Mouse (Mus musculus) cerebellum, adult 2 months (tissue): Measurements from ENCODE around the gene Pom121l2.

ENCODE experiments used
- CTCF ChIP-seq: fragments of 200-500 bp; IDR thresholded peaks from 2 replicates; pipeline ENCODE4 v1.5.1; 2011; ENCODE audit warnings: low read depth, mild to moderate bottlenecking, control low read depth, low read length, moderate library complexity, borderline replicate concordance; ENCODE audit not compliant: insufficient read depth
- POLR2A ChIP-seq: fragments of 200-500 bp; IDR thresholded peaks from 2 replicates; pipeline ENCODE4 v1.6.1; 2011; ENCODE audit warnings: low read length, control low read depth, borderline replicate concordance; ENCODE audit not compliant: insufficient read depth

DNA sequence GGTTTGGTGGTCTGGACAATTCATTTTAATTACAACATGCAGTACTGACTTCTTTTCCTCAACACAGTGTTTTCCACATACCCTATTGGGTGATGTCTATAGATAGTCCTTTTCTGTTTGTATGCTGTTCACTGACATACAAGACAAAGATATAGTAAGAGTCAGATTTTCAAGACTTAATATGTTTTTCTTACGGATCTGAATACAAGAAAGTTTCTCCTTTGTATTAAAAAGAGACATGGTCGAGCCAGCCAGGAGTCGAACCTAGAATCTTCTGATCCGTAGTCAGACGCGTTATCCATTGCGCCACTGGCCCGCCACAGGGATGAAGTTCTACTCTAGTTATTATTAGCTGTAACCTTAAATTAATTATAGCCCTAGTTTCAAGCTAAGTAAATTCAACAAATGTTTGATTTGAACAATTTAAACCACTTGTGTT, 39.9 kb downstream of the Pom121l2 start:
- no peak for TF ChIP-seq CTCF
- no peak for TF ChIP-seq POLR2A
